Mouse (Mus musculus): ENCODE results near the gene Zcchc24.

Zcchc24 gene

GRCm38 (mm10) chr14:25780601-25781000 is 11.8 kb upstream of the Zcchc24 start:
- in situ Hi-C loops (cut with MboI; ENCODE audit: low sequenced_read_pairs), result no loop called here

GRCm38 (mm10) chr14:25776294-25776693 is 7.5 kb upstream of the Zcchc24 start:
- in situ Hi-C loops (cut with MboI; ENCODE audit: low sequenced_read_pairs), result no loop called here

GRCm38 (mm10) chr14:25774100-25774499 is 5.3 kb upstream of the Zcchc24 start:
- in situ Hi-C loops (cut with MboI; ENCODE audit: low sequenced_read_pairs), result no loop called here

GRCm38 (mm10) chr14:25773039-25773438 is 4.2 kb upstream of the Zcchc24 start:
- in situ Hi-C loops (cut with MboI; ENCODE audit: low sequenced_read_pairs), result no loop called here

- in situ Hi-C loops (cut with MboI; ENCODE audit: low sequenced_read_pairs), result no loop called here
Observed at GRCm38 (mm10) chr14:25769626-25770306, 927 bp upstream of the Zcchc24 start.

GRCm38 (mm10) chr14:25768261-25768893 is 462 bp downstream of the Zcchc24 start:
- in situ Hi-C loops (cut with MboI; ENCODE audit: low sequenced_read_pairs), result no loop called here

- in situ Hi-C loops (cut with MboI; ENCODE audit: low sequenced_read_pairs), result no loop called here
Observed at GRCm38 (mm10) chr14:25767725-25768203, 1.1 kb downstream of the Zcchc24 start.

GRCm38 (mm10) chr14:25766441-25766840 is 2.4 kb downstream of the Zcchc24 start:
- in situ Hi-C loops (cut with MboI; ENCODE audit: low sequenced_read_pairs), result no loop called here

- in situ Hi-C loops (cut with MboI; ENCODE audit: low sequenced_read_pairs), result no loop called here
Observed at GRCm38 (mm10) chr14:25765921-25766320, 2.9 kb downstream of the Zcchc24 start.

GRCm38 (mm10) chr14:25765146-25765545 is 3.7 kb downstream of the Zcchc24 start:
- in situ Hi-C loops (cut with MboI; ENCODE audit: low sequenced_read_pairs), result no loop called here

GRCm38 (mm10) chr14:25761184-25761583 is 7.7 kb downstream of the Zcchc24 start:
- in situ Hi-C loops (cut with MboI; ENCODE audit: low sequenced_read_pairs), result no loop called here

- in situ Hi-C loops (cut with MboI; ENCODE audit: low sequenced_read_pairs), result no loop called here
Observed at GRCm38 (mm10) chr14:25759981-25760537, 8.8 kb downstream of the Zcchc24 start.

- in situ Hi-C loops (cut with MboI; ENCODE audit: low sequenced_read_pairs), result no loop called here
Observed at GRCm38 (mm10) chr14:25759551-25759950, 9.3 kb downstream of the Zcchc24 start.

- in situ Hi-C loops (cut with MboI; ENCODE audit: low sequenced_read_pairs), result no loop called here
Observed at GRCm38 (mm10) chr14:25757917-25758316, 10.9 kb downstream of the Zcchc24 start.

GRCm38 (mm10) chr14:25756385-25756990 is 12.4 kb downstream of the Zcchc24 start:
- in situ Hi-C loops (cut with MboI; ENCODE audit: low sequenced_read_pairs), result no loop called here

- in situ Hi-C loops (cut with MboI; ENCODE audit: low sequenced_read_pairs), result no loop called here
Observed at GRCm38 (mm10) chr14:25755541-25755940, 13.3 kb downstream of the Zcchc24 start.

- in situ Hi-C loops (cut with MboI; ENCODE audit: low sequenced_read_pairs), result no loop called here
Observed at GRCm38 (mm10) chr14:25754531-25755484, 14.0 kb downstream of the Zcchc24 start.

- in situ Hi-C loops (cut with MboI; ENCODE audit: low sequenced_read_pairs), result no loop called here
Observed at GRCm38 (mm10) chr14:25753021-25753420, 15.8 kb downstream of the Zcchc24 start.

GRCm38 (mm10) chr14:25751067-25751466 is 17.8 kb downstream of the Zcchc24 start:
- in situ Hi-C loops (cut with MboI; ENCODE audit: low sequenced_read_pairs), result no loop called here

- in situ Hi-C loops (cut with MboI; ENCODE audit: low sequenced_read_pairs), result no loop called here
Observed at GRCm38 (mm10) chr14:25750448-25751015, 18.3 kb downstream of the Zcchc24 start.

Data from CH12F3 (cell line).